Mouse (Mus musculus) ES-Bruce4 (cell line): ENCODE results near the gene Ggt1.
"Not testable (repeated sequence)": the region's sequence is repeated elsewhere in the genome, so short reads cannot be mapped to it uniquely, and the experiment has no call there.

Experiments used
- CTCF ChIP-seq: IDR thresholded peaks from one replicate; pipeline ENCODE4 v1.8.1; 2011; ENCODE audit warnings: low read depth, low read length
- EP300 ChIP-seq: IDR thresholded peaks from 2 replicates; pipeline ENCODE4 v1.6.1; 2011; ENCODE audit warnings: low read depth, low read length; ENCODE audit not compliant: insufficient read depth
- POLR2A ChIP-seq: IDR thresholded peaks from one replicate; pipeline ENCODE4 v1.8.1; 2011; ENCODE audit warnings: low read length; ENCODE audit not compliant: insufficient read depth

DNA sequence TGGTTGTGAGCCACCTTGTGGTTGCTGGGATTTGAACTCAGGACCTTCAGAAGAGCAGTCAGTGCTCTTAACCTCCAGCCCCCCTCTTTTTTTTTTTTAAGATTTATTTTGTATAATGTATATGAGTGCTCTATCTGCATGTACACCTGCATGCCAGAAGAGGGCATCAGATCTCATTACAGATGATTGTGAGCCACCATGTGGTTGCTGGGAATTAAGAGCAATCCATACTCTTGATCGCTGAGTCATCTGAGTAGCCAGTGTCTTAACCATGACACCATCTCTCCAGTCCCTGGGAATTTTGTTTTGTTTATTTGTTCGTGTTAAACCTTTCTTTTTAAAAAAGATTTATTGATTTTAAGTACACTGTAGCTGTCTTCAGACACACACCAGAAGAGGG, 5.4 kb downstream of the Ggt1 start:
- not testable (repeated sequence) for TF ChIP-seq CTCF, POLR2A, EP300
